In genomic region chr5:111529096-111529495, GRCm38 (mm10) we compare ENCODE assay signal across 7 mouse cellular contexts.
DNase-seq lines count a peak whose midpoint lies in the region; ATAC-seq and TF ChIP-seq lines count a peak whose summit lies in the region.

No protein-coding gene starts in this region.

- no peak for TF ChIP-seq CTCF in liver, postnatal 0 days (IDR thresholded peaks at IDR 0.05; ENCODE audit: low read depth)

- intact Hi-C loops in heart, postnatal 10 days (cut with DNase I), result no loop called here

- no peaks in the 10 kb centered on the region for H3K27me3 ChIP-seq in embryonic facial prominence, embryonic 12.5 days
- H3K27me3 ChIP-seq in liver, postnatal 0 days (ENCODE audit: insufficient read depth, low read length), result 0 out of 2 replicates have a peak, but pooled peaks cover 3% of the 10 kb centered on the region

- H3K4me2 ChIP-seq in embryonic facial prominence, embryonic 12.5 days (replicated peaks), result no peak overlapping the region
- no peak overlapping the region for H3K4me2 ChIP-seq in liver, postnatal 0 days (ENCODE audit: low read depth, low read length)

- 21% methylated on average over 9 of the region's 9 CpGs for WGBS in embryonic facial prominence, embryonic 12.5 days
- WGBS in liver, postnatal 0 days (ENCODE audit: insufficient replicate concordance), result 41% methylated on average over 9 of the region's 9 CpGs

- no peaks in the 10 kb centered on the region for H3K9me3 ChIP-seq in embryonic facial prominence, embryonic 12.5 days
- no peaks in the 10 kb centered on the region for H3K9me3 ChIP-seq in liver, postnatal 0 days (ENCODE audit: low read length)

- no peak overlapping the region for H3K9ac ChIP-seq in embryonic facial prominence, embryonic 12.5 days
- H3K9ac ChIP-seq in liver, postnatal 0 days (replicated peaks), result no peak overlapping the region

- peak; percentile 61 to 67 for DNase-seq in kidney, postnatal 4 days
- DNase-seq in kidney, postnatal 14 days, result no peak
- peak; percentile 59 to 66 for DNase-seq in heart, postnatal 10 days
- DNase-seq in neural tube, embryonic 10.5 days (ENCODE audit: extremely low spot score, low spot score), result peak; percentile 59
- no peak for DNase-seq in liver, postnatal 0 days
- no peak for DNase-seq in layer of hippocampus, adult 11-12 months (ENCODE audit: low spot score)

- peak overlapping the region; percentile 24; the same call in 1 of the 2 replicates for H3K27ac ChIP-seq in embryonic facial prominence, embryonic 12.5 days
- no peak overlapping the region for H3K27ac ChIP-seq in liver, postnatal 0 days (ENCODE audit: low read depth)

- H3K4me1 ChIP-seq in embryonic facial prominence, embryonic 12.5 days, result peaks cover 41% of the 10 kb centered on the region
- peaks cover 2% of the 10 kb centered on the region; the same call in 1 of the 2 replicates for H3K4me1 ChIP-seq in liver, postnatal 0 days (ENCODE audit: insufficient read depth)

- H3K4me3 ChIP-seq in embryonic facial prominence, embryonic 12.5 days, result no peak overlapping the region
- no peak overlapping the region for H3K4me3 ChIP-seq in liver, postnatal 0 days (ENCODE audit: low read depth, low read length)

- TF ChIP-seq EP300 in liver, postnatal 0 days (IDR thresholded peaks at IDR 0.05; ENCODE audit: low read depth), result no peak

- ATAC-seq in embryonic facial prominence, embryonic 12.5 days (ENCODE audit: insufficient number of reproducible peaks, insufficient read depth, low FRiP score, low TSS enrichment), result no peak
- no peak for ATAC-seq in liver, postnatal 0 days

- H3K36me3 ChIP-seq in embryonic facial prominence, embryonic 12.5 days, result no peaks in the 10 kb centered on the region
- no peaks in the 10 kb centered on the region for H3K36me3 ChIP-seq in liver, postnatal 0 days (replicated peaks; ENCODE audit: insufficient read depth, low read length)

Comparison
In these comparisons a context has a peak if more than half of its experiments do, and no peak if none do; other contexts are left out.
1. DNase-seq: peak in kidney, postnatal 4 days (2 of 2), heart, postnatal 10 days (2 of 2) and neural tube, embryonic 10.5 days (single experiment); none in kidney, postnatal 14 days (single experiment), liver, postnatal 0 days (single experiment) and layer of hippocampus, adult 11-12 months (single experiment).